Mouse (Mus musculus): ENCODE measurements around the gene Synj2.

Synj2 gene

GRCm38 (mm10) chr17:5935680-5936079 lies 5.4 kb upstream of the Synj2 start:
- no peak for DNase-seq (ENCODE audit: low spot score)

GRCm38 (mm10) chr17:5936276-5936675 lies 4.8 kb upstream of the Synj2 start:
- no peak for DNase-seq (ENCODE audit: low spot score)

GRCm38 (mm10) chr17:5937441-5937840 lies 3.6 kb upstream of the Synj2 start:
- DNase-seq (ENCODE audit: low spot score): no peak

- no peak for DNase-seq (ENCODE audit: low spot score)
These were observed 1.2 kb upstream of the Synj2 start for GRCm38 (mm10) chr17:5939871-5940270.

- DNase-seq (ENCODE audit: low spot score): peak; percentile 70
These were observed 288 bp upstream of the Synj2 start for GRCm38 (mm10) chr17:5940792-5941191.

- no peak for DNase-seq (ENCODE audit: low spot score)
These were observed 1.1 kb downstream of the Synj2 start for GRCm38 (mm10) chr17:5942156-5942555.

- DNase-seq (ENCODE audit: low spot score): no peak
These were observed 2.0 kb downstream of the Synj2 start for GRCm38 (mm10) chr17:5943053-5943452.

GRCm38 (mm10) chr17:5947039-5947438 lies 6.0 kb downstream of the Synj2 start:
- no peak for DNase-seq (ENCODE audit: low spot score)

- DNase-seq (ENCODE audit: low spot score): no peak
These were observed 11.4 kb downstream of the Synj2 start for GRCm38 (mm10) chr17:5952455-5952854.

- no peak for DNase-seq (ENCODE audit: low spot score)
These were observed 15.4 kb downstream of the Synj2 start for GRCm38 (mm10) chr17:5956350-5957000.

- DNase-seq (ENCODE audit: low spot score): no peak
These were observed 16.0 kb downstream of the Synj2 start for GRCm38 (mm10) chr17:5957097-5957496.

GRCm38 (mm10) chr17:5958229-5958628 lies 17.1 kb downstream of the Synj2 start:
- DNase-seq (ENCODE audit: low spot score): no peak

GRCm38 (mm10) chr17:5958636-5959035 lies 17.6 kb downstream of the Synj2 start:
- no peak for DNase-seq (ENCODE audit: low spot score)

GRCm38 (mm10) chr17:5959096-5959495 lies 18.0 kb downstream of the Synj2 start:
- DNase-seq (ENCODE audit: low spot score): no peak

- no peak for DNase-seq (ENCODE audit: low spot score)
These were observed 18.7 kb downstream of the Synj2 start for GRCm38 (mm10) chr17:5959802-5960201.

GRCm38 (mm10) chr17:5963766-5964165 lies 22.7 kb downstream of the Synj2 start:
- DNase-seq (ENCODE audit: low spot score): no peak

- no peak for DNase-seq (ENCODE audit: low spot score)
These were observed 24.2 kb downstream of the Synj2 start for GRCm38 (mm10) chr17:5965084-5965781.

- DNase-seq (ENCODE audit: low spot score): no peak
These were observed 25.6 kb downstream of the Synj2 start for GRCm38 (mm10) chr17:5966706-5967105.

- no peak for DNase-seq (ENCODE audit: low spot score)
These were observed 27.5 kb downstream of the Synj2 start for GRCm38 (mm10) chr17:5968562-5968961.

- no peak for DNase-seq (ENCODE audit: low spot score)
These were observed 28.2 kb downstream of the Synj2 start for GRCm38 (mm10) chr17:5969246-5969645.

GRCm38 (mm10) chr17:5970298-5970821 lies 29.3 kb downstream of the Synj2 start:
- no peak for DNase-seq (ENCODE audit: low spot score)

GRCm38 (mm10) chr17:5973536-5973935 lies 32.5 kb downstream of the Synj2 start:
- DNase-seq (ENCODE audit: low spot score): no peak

Data from ovary, postnatal 14 days (tissue).